Mouse (Mus musculus) heart, postnatal 0 days (tissue): Measurements from ENCODE around the gene Ttbk1.

ENCODE experiments used
- CTCF ChIP-seq: IDR thresholded peaks from 2 replicates; pipeline ENCODE4 v1.5.1; 2016; ENCODE audit warnings: antibody characterized with exemption, control low read depth, low read depth
- EP300 ChIP-seq: IDR thresholded peaks from 2 replicates; pipeline ENCODE4 v1.6.1; 2016; ENCODE audit warnings: antibody characterized with exemption, low read depth

GRCm38 (mm10) chr17:46457791-46458190, 29.7 kb downstream of the Ttbk1 start:
- TF ChIP-seq CTCF = peak; percentile 38
- no peak for TF ChIP-seq EP300
